Comparison of ENCODE assay signal across 15 mouse cellular contexts in the genomic region with DNA sequence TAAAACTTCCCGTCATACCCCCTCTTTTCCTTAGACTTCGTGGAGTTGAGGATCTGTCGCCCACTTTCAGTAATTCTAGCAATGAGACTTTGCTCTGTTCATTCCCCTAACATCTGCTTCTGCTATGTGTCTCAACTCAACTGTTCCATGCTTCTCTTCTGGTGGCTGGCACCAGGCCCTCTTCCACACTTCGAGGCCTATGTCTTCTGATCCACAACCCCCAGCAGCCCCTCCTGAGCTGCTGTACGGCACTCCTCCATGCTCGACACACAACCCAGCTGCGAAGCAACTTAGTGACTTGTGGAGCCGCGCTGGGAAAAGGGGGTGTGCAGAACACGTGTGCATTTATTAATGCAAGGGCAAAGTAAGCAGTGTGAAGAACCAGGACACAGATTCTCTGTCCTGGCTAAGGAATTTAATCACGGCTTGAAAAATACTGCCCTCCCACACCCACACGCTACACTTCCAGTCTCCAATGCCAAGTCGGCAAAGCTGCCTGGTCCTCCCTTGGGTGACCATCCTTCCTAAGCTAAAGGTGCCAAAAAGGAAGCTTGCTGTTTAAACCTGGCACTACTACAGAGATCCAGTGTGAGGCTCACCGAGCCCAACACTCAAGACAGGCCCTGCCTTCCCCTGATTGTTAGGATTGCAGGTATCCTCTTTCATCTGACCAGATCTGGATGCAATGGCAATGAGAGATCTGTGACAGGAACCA.
DNase-seq lines count a peak whose midpoint lies in the region; ATAC-seq and TF ChIP-seq lines count a peak whose summit lies in the region.
"Had no signal": no experiment of that assay in that cellular context is flagged by ENCODE, and none has a peak within 500 bp of the region (broad histone marks: within the 10 kb centered on the region; RNA-seq: fewer than 3 reads in every experiment).

No protein-coding gene starts in this region.

- no peak overlapping the region for H3K27ac ChIP-seq in kidney, embryonic 16.5 days (ENCODE audit: low read length)
- peak overlapping the region; percentile 48; the same call in 1 of the 2 replicates for H3K27ac ChIP-seq in lung, embryonic 14.5 days (ENCODE audit: low read depth)
- H3K27ac ChIP-seq: liver, embryonic 14.5 days; midbrain, embryonic 15.5 days; neural tube, embryonic 15.5 days had no signal

- H3K4me3 ChIP-seq in kidney, embryonic 16.5 days (ENCODE audit: low read length): no peak overlapping the region
- no peak overlapping the region for H3K4me3 ChIP-seq in lung, embryonic 14.5 days (ENCODE audit: low read depth, low read length)
- H3K4me3 ChIP-seq: midbrain, embryonic 15.5 days; neural tube, embryonic 15.5 days had no signal

- no peak overlapping the region for H3K9ac ChIP-seq in kidney, embryonic 16.5 days (replicated peaks; ENCODE audit: low read length)
- no peak overlapping the region for H3K9ac ChIP-seq in lung, embryonic 14.5 days
- H3K9ac ChIP-seq: liver, embryonic 14.5 days; midbrain, embryonic 15.5 days; neural tube, embryonic 15.5 days had no signal

- H3K4me2 ChIP-seq in kidney, embryonic 16.5 days (replicated peaks; ENCODE audit: low read depth, low read length): no peak overlapping the region
- H3K4me2 ChIP-seq in lung, embryonic 14.5 days: no peak overlapping the region
- H3K4me2 ChIP-seq: midbrain, embryonic 15.5 days; neural tube, embryonic 15.5 days had no signal

- no peaks in the 10 kb centered on the region for H3K27me3 ChIP-seq in kidney, embryonic 16.5 days (ENCODE audit: insufficient read depth, low read length)
- no peaks in the 10 kb centered on the region for H3K27me3 ChIP-seq in lung, embryonic 14.5 days (ENCODE audit: insufficient read depth, low read length)
- H3K27me3 ChIP-seq: midbrain, embryonic 15.5 days; neural tube, embryonic 15.5 days had no signal

- WGBS in kidney, embryonic 16.5 days: 75% methylated on average over 14 of the region's 14 CpGs
- 79% methylated on average over 14 of the region's 14 CpGs for WGBS in lung, embryonic 14.5 days

- DNase-seq in cerebellum, postnatal 14 days: peak; percentile 27 to 57
- no peak for DNase-seq in cerebellum, postnatal 4 days (ENCODE audit: low spot score in 2 of 2)
- DNase-seq in kidney, postnatal 10 days: peak; percentile 14
- peak; percentile 27 for DNase-seq in lung, embryonic 14.5 days
- DNase-seq in skeletal muscle tissue, adult 2 months (ENCODE audit: low read depth, low spot score): peak; percentile 6
- DNase-seq in MN1 (ENCODE audit: low spot score): no peak
- DNase-seq in left cerebral cortex, postnatal 10 days (ENCODE audit: extremely low spot score in 1 of 2, low spot score in 2 of 2): no peak
- DNase-seq: B cell, adult 2 months; cerebellum, adult 11 months; spleen, adult 18-20 months; thymus, adult 2 months had no signal

- no peaks in the 10 kb centered on the region for H3K36me3 ChIP-seq in kidney, embryonic 16.5 days (ENCODE audit: insufficient read depth, low read length)
- no peaks in the 10 kb centered on the region for H3K36me3 ChIP-seq in lung, embryonic 14.5 days (ENCODE audit: insufficient read depth)
- H3K36me3 ChIP-seq: midbrain, embryonic 15.5 days; neural tube, embryonic 15.5 days had no signal

- intact Hi-C loops in left cerebral cortex, postnatal 10 days (cut with DNase I): no loop called here

- no peaks in the 10 kb centered on the region for H3K4me1 ChIP-seq in kidney, embryonic 16.5 days (ENCODE audit: insufficient read depth, low read length)
- H3K4me1 ChIP-seq in lung, embryonic 14.5 days (ENCODE audit: insufficient read depth): no peaks in the 10 kb centered on the region
- H3K4me1 ChIP-seq: midbrain, embryonic 15.5 days; neural tube, embryonic 15.5 days had no signal

- no peaks in the 10 kb centered on the region for H3K9me3 ChIP-seq in kidney, embryonic 16.5 days (ENCODE audit: low read length)
- H3K9me3 ChIP-seq in lung, embryonic 14.5 days (ENCODE audit: low read depth, low read length): no peaks in the 10 kb centered on the region
- H3K9me3 ChIP-seq: midbrain, embryonic 15.5 days; neural tube, embryonic 15.5 days had no signal

- ATAC-seq in kidney, embryonic 16.5 days (ENCODE audit: low FRiP score, low TSS enrichment): no peak
- peak; percentile 48 for ATAC-seq in lung, embryonic 14.5 days (ENCODE audit: insufficient read depth)
- ATAC-seq: midbrain, embryonic 15.5 days had no signal

- TF ChIP-seq CTCF in lung, embryonic 14.5 days (IDR thresholded peaks at IDR 0.05; ENCODE audit: low read depth): no peak

Comparison
In these comparisons a context has a peak if more than half of its experiments do, and no peak if none do; other contexts are left out.
1. DNase-seq: peak in cerebellum, postnatal 14 days (2 of 2), kidney, postnatal 10 days (single experiment), lung, embryonic 14.5 days (single experiment) and skeletal muscle tissue, adult 2 months (single experiment); none in cerebellum, postnatal 4 days (0 of 2), MN1 (single experiment) and left cerebral cortex, postnatal 10 days (0 of 2).